Mouse (Mus musculus) E14TG2a.4 (cell line): ENCODE results near the gene Pde2a.
A peak's percentile ranks its signal among the peaks of the same experiment; 100 is the strongest.

Experiments used
- H3K27me3 ChIP-seq: 2 replicates; pipeline ENCODE4 v1.6.1; 2014; ENCODE audit warnings: low read length, control low read depth; ENCODE audit not compliant: insufficient read depth
- H3K36me3 ChIP-seq: 2 replicates; pipeline ENCODE4 v1.6.1; 2014; ENCODE audit warnings: low read length, control low read depth; ENCODE audit not compliant: insufficient read depth
- H3K4me1 ChIP-seq: replicated peaks from 2 replicates; pipeline ENCODE4 v1.6.1; 2014; ENCODE audit warnings: low read depth, low read length, control low read depth
- H3K4me3 ChIP-seq: replicated peaks from 2 replicates; pipeline ENCODE4 v1.5.1; 2014; ENCODE audit warnings: mild to moderate bottlenecking, low read length
- H3K9me3 ChIP-seq: 2 replicates; pipeline ENCODE4 v1.6.1; 2014; ENCODE audit warnings: low read length, control low read depth
- CTCF ChIP-seq: conservative IDR thresholded peaks from 2 replicates; pipeline ENCODE4 v1.5.1; 2014; ENCODE audit warnings: low read length
- NANOG ChIP-seq: IDR thresholded peaks from 2 replicates; pipeline ENCODE4 v1.6.1; 2014; ENCODE audit warnings: borderline replicate concordance, low read length, mixed read lengths
- POU5F1 ChIP-seq: IDR thresholded peaks from 2 replicates; pipeline ENCODE4 v1.6.1; 2014; ENCODE audit warnings: low read length, borderline replicate concordance

Gene Pde2a

DNA sequence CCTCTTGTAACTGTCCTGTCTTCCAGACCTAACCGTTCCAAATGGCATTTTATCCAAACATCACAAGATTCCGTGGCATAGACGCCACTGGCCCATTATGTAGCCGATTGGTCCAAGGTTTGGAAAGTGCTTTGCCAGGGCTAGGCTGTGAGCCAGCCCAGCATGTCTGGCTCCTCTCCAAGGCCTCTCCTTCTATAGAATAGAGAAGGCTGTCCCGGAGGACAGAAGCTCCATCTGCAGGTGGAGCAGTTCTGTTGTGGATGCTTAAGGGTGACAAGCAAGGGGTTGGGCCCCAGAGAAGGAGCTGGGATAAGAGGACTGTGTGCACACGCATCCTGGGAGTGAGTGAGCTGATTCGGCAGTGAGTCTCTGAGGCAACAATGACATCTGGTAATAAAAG is 92.2 kb downstream of the Pde2a start:
- peaks cover 19% of the 10 kb centered on the region for H3K27me3 ChIP-seq
- TF ChIP-seq NANOG (no peak), POU5F1 (no peak)
- no peaks in the 10 kb centered on the region for H3K9me3 ChIP-seq
- peaks cover 22% of the 10 kb centered on the region for H3K4me1 ChIP-seq
- no peak overlapping the region for H3K4me3 ChIP-seq
- H3K36me3 ChIP-seq: no peaks in the 10 kb centered on the region

DNA sequence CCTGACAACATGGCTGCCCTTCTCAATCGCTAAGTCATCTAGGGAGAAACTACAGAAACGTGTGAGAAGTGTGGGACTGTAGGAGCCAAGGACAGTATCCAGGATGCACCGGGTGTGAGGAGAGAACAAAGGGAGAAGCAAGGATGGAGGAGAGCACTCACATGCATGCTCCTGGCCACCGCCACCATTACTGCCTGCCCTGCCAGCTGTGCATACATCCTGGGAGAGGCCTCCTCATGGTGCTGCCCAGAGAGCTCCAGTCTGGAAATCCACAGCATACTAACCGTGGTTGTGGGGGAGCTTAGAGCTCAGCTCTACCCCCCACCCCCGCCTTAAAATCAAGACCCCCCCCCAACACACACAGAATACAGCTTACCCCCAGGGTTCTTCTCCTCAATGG is 93.3 kb downstream of the Pde2a start:
- peaks cover 12% of the 10 kb centered on the region for H3K4me1 ChIP-seq
- no peaks in the 10 kb centered on the region for H3K9me3 ChIP-seq
- no peaks in the 10 kb centered on the region for H3K36me3 ChIP-seq
- TF ChIP-seq CTCF: no peak
- TF ChIP-seq NANOG: no peak
- no peak for TF ChIP-seq POU5F1
- no peak overlapping the region for H3K4me3 ChIP-seq
- H3K27me3 ChIP-seq: peaks cover 19% of the 10 kb centered on the region

DNA sequence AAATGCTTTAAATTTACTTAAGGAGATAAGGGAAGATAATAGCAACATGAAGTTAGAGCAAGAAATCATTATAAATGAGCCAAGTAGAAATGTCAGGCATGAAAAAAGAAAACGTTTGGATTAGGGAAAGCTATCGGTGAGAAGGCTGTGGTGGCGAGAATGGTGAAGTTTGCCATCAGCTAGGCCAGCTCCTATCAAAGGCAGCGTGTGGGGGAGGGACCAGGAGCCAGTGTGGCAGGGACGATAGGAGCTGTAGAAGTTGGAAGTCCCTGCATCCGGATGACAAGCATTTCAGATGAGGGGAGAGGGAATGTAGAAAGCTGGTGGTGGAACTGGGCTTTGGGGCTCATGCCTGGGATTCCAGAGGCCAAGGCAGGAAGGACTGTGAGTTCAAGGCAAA is 93.8 kb downstream of the Pde2a start:
- H3K27me3 ChIP-seq: peaks cover 19% of the 10 kb centered on the region
- TF ChIP-seq CTCF (no peak), NANOG (no peak), POU5F1 (no peak)

DNA sequence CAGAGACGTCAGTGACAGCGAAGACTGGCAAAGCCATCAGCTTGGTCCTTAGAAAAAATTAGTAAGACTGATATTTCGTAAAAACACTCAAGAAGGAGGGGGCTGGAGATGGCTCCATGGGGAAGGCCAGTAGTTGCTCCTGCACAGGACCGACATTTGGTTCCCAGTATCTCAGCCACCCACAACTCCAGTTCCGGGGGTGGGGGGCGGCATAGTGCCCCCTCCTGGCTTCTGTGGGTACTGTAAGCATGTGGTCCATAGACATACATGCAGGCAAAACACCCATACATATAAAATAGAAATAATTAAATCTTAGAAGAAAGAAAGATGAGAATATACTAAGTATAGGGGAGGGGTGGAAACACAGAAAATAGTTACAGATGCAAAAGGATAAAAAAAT is 95.0 kb downstream of the Pde2a start:
- H3K36me3 ChIP-seq: no peaks in the 10 kb centered on the region
- peaks cover 19% of the 10 kb centered on the region for H3K27me3 ChIP-seq
- no peak for TF ChIP-seq NANOG
- peak; percentile 91 for TF ChIP-seq CTCF
- no peak for TF ChIP-seq POU5F1
- no peaks in the 10 kb centered on the region for H3K9me3 ChIP-seq
- H3K4me1 ChIP-seq: peaks cover 12% of the 10 kb centered on the region
- H3K4me3 ChIP-seq: no peak overlapping the region

More for the DNA sequence above, 93.8 kb downstream of the Pde2a start:
- H3K36me3 ChIP-seq: no peaks in the 10 kb centered on the region
- H3K4me3 ChIP-seq: no peak overlapping the region
- H3K9me3 ChIP-seq: no peaks in the 10 kb centered on the region
- H3K4me1 ChIP-seq: peaks cover 12% of the 10 kb centered on the region

DNA sequence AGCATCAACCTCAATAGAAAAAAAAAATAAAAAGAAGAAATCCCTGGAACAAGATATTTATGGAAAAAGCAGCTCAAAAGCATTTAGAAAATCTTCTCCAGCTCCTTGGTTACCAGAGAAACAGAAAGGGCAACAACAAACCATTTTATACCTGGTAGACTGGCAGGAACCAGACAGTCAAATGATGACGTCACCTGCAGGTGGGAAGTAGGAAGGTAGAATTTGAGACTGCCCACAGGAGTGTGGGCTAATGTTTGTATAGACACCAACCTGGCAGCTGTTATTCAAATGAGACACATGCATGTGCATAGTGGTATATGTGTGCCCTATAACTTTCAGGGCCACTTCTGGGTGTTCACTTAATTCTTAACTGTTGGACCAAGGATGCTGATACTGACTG is 100.2 kb downstream of the Pde2a start:
- no peak overlapping the region for H3K4me3 ChIP-seq
- no peaks in the 10 kb centered on the region for H3K9me3 ChIP-seq
- H3K4me1 ChIP-seq: no peaks in the 10 kb centered on the region
- TF ChIP-seq NANOG: no peak
- no peak for TF ChIP-seq CTCF
- no peak for TF ChIP-seq POU5F1
- H3K27me3 ChIP-seq: 0 out of 2 replicates have a peak, but pooled peaks cover 5% of the 10 kb centered on the region
- no peaks in the 10 kb centered on the region for H3K36me3 ChIP-seq

DNA sequence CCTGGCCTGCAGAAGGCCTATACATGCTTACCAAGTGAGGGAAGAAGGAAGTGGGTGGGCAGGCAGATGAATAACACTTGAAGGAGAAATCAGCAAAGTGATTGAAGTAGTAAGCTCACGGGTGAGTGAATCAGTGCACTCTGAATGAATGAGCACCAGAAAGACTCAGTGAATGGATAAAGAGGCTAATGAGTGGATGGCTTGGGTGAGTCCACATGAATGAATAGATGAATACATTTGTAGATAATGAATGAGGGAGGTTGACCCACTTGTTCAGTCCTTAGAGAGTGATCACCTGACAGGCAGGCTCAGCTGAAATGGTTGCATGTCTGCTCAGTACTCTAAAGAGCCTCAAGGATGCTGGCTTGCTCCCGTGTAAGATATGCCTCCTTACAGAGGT is 101.7 kb downstream of the Pde2a start:
- H3K9me3 ChIP-seq: no peaks in the 10 kb centered on the region
- H3K27me3 ChIP-seq: 0 out of 2 replicates have a peak, but pooled peaks cover 8% of the 10 kb centered on the region
- TF ChIP-seq CTCF: no peak
- TF ChIP-seq POU5F1: no peak
- no peak for TF ChIP-seq NANOG
- no peaks in the 10 kb centered on the region for H3K4me1 ChIP-seq
- no peaks in the 10 kb centered on the region for H3K36me3 ChIP-seq
- no peak overlapping the region for H3K4me3 ChIP-seq

DNA sequence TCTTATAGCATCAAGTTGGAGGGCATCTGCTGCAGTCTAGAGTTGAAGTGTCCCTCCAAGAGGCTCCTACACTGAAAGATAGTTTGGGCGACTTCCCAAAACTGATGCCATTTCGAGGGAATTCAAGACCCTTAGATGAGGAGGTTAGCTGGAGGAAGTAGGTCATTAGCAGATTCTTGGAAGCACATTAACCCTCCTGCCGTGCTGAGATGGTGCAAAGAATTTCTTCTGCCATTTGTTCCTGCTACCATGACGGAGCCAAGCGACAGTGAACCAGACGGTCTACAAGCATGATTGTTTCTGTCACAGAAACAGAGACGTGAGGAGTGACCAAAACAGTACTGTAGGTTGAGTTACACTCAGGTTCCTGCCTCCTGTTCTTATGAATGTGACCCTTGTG is 105.0 kb downstream of the Pde2a start:
- Histone ChIP-seq H3K4me3 (no peak overlapping the region), H3K36me3 (no peaks in the 10 kb centered on the region), H3K9me3 (no peaks in the 10 kb centered on the region), H3K4me1 (no peaks in the 10 kb centered on the region), H3K27me3 (0 out of 2 replicates have a peak, but pooled peaks cover 8% of the 10 kb centered on the region)
- TF ChIP-seq CTCF (no peak), NANOG (no peak)

DNA sequence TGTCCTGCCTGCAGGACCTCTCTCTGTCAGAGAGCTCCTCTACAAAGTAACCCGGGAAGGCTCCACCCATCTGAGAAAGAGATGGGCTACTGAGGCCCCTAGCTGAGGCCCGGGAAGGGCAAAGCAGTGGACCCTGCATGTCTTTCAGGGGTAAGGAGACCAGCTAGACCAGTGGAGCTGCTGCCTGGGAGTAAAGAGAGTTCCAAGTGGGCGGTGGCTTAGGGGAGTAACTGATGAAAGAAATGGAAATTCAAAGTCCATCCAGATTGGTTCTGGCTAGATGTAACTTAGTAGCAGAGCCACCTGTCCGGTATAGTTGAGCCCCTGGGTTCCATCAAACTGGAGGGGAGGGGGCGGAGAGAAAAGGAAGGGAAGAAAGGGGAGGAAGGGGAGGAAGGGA is 112.9 kb downstream of the Pde2a start:
- Histone ChIP-seq H3K36me3 (no peaks in the 10 kb centered on the region), H3K4me1 (peaks cover 8% of the 10 kb centered on the region), H3K27me3 (peaks cover 3% of the 10 kb centered on the region; the same call in 1 of the 2 replicates), H3K9me3 (no peaks in the 10 kb centered on the region), H3K4me3 (no peak overlapping the region)
- TF ChIP-seq POU5F1 (no peak), NANOG (no peak), CTCF (no peak)

DNA sequence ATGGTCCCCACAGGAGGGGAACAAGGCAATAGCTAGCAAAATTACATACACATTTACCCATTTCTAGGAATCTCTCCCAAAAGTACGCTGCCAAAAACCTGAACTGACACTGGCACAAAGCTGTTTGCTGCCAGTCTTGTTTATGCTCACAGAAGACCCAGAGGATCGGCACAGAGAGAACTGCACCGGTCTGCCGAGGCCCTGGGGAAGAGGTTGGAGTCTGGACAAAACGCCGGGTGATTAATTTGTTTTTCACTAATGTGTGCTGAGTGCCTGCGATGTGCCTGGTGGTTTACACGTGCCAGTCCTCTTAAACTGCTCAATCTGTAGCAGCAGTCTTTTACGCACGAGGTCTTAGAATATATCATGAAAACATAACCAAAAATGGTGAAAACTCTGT is 113.6 kb downstream of the Pde2a start:
- Histone ChIP-seq H3K36me3 (no peaks in the 10 kb centered on the region), H3K27me3 (peaks cover 3% of the 10 kb centered on the region; the same call in 1 of the 2 replicates), H3K4me1 (peaks cover 8% of the 10 kb centered on the region), H3K4me3 (no peak overlapping the region), H3K9me3 (no peaks in the 10 kb centered on the region)
- no peak for TF ChIP-seq CTCF
- no peak for TF ChIP-seq NANOG
